Mouse (Mus musculus) forebrain, embryonic 14.5 days (tissue): ENCODE results near the gene Alg9. TPM values are rescaled to one million over a fixed set of nuclear protein-coding genes. Genes with fewer than 3 reads are reported as not detected.
"Not testable (repeated sequence)": the region's sequence is repeated elsewhere in the genome, so short reads cannot be mapped to it uniquely, and the experiment has no call there.

Source experiments
- ATAC-seq: fragments of 200-750 bp; cut with Nextera tagmentation; 2 replicates; pipeline ENCODE4 v1.8.0; 2017; ENCODE audit warnings: mild to moderate bottlenecking, moderate library complexity
- DNase-seq: peaks from one replicate; pipeline ENCODE4 v3.0.0-alpha.2; 2015; ENCODE audit warnings: low spot score
- H3K27ac ChIP-seq: fragments of 300-500 bp; sonication (generic); 2 replicates; pipeline ENCODE4 v1.5.1; 2014; ENCODE audit warnings: low read depth, mild to moderate bottlenecking, control low read depth, low read length, moderate library complexity
- H3K27me3 ChIP-seq: fragments of 300-500 bp; sonication (generic); replicated peaks from 2 replicates; pipeline ENCODE4 v1.6.1; 2014; ENCODE audit warnings: low read length, control low read depth, mixed read lengths; ENCODE audit not compliant: control insufficient read depth, insufficient read depth
- H3K36me3 ChIP-seq: fragments of 300-500 bp; sonication (generic); 2 replicates; pipeline ENCODE4 v1.6.1; 2014; ENCODE audit warnings: low read length, control low read depth; ENCODE audit not compliant: control insufficient read depth, insufficient read depth
- H3K4me1 ChIP-seq: fragments of 300-500 bp; sonication (generic); 2 replicates; pipeline ENCODE4 v1.6.1; 2014; ENCODE audit warnings: antibody characterized with exemption, low read length, control low read depth; ENCODE audit not compliant: control insufficient read depth, insufficient read depth
- H3K4me2 ChIP-seq: fragments of 300-500 bp; sonication (generic); 2 replicates; pipeline ENCODE4 v1.6.1; 2014; ENCODE audit warnings: mild to moderate bottlenecking, control low read depth, low read length
- H3K4me3 ChIP-seq: fragments of 300-500 bp; sonication (generic); 2 replicates; pipeline ENCODE4 v1.5.1; 2014; ENCODE audit warnings: low read depth, low read length, control low read depth
- H3K9ac ChIP-seq: fragments of 300-500 bp; sonication (generic); 2 replicates; pipeline ENCODE4 v1.6.1; 2014; ENCODE audit warnings: mild to moderate bottlenecking, low read length, control low read depth, moderate library complexity
- H3K9me3 ChIP-seq: fragments of 300-500 bp; sonication (generic); replicated peaks from 2 replicates; pipeline ENCODE4 v1.6.1; 2016; ENCODE audit warnings: low read length, control low read depth, mixed read lengths; ENCODE audit not compliant: control insufficient read depth
- WGBS: fragments of 180-500 bp; shearing (Covaris S2); extraction: QIAGEN DNeasy Blood & Tissue Kit; methylation state at CpG from one replicate; pipeline ENCODE4 v1.1.7; 2014; 5-methylcytosine and 5-hydroxymethylcytosine counted together
- polyA plus RNA-seq: library from polyadenylated mRNA; unstranded; fragments of >200 nt; fragmentation: Nextera tagmentation; extraction: Ambion mirVana; gene quantifications from 2 replicates; pipeline ENCODE4 v1.2.1, GENCODE M21; 2014

Alg9 gene
- polyA plus RNA-seq, 1 experiment from 2014 or later = 49.2 TPM

DNA sequence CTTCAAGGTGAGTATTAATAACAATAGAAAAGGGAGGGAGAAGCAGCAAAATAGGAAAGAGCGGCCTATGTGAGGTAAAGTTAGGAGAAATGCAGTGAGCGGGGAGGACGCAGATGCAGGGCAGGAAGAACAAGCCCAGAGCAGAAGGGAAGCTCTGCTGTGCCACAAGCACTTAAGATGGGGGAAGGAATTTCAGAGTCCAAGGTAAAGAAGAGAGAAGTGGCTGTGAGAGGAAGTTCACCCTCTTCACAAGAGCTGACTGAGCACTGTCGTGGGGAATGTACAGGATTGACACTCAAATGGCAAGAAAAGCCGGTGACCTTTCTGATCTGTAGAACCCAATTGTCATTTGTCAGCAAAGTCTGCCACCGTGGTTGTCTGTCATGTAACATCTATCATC lies 43.2 kb downstream of the Alg9 start:
- WGBS = 92% methylated on average over 6 of the region's 6 CpGs
- H3K9ac ChIP-seq = no peak overlapping the region
- H3K36me3 ChIP-seq = peaks cover 46% of the 10 kb centered on the region

DNA sequence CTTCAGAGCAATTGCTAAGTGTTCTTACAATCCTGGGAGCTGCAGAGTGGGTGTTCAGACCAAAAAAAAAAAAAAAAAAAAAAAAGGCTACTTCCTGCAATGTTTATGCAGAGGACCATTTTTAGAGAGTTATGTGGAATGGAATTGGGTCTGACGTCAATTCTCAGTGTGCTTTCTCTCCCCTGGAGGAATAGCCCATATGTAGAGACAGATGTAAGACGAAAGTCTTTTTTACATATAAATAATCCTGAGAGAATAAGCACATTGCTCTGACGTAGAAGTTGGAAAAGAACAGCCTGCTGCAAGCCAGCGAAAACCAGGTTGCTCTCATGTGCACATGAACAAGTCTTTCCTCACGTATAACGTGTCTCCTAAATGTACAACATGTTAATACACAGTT lies 44.9 kb downstream of the Alg9 start:
- H3K27me3 ChIP-seq = no peaks in the 10 kb centered on the region
- H3K9ac ChIP-seq = no peak overlapping the region
- H3K9me3 ChIP-seq = no peaks in the 10 kb centered on the region
- H3K36me3 ChIP-seq = peaks cover 49% of the 10 kb centered on the region
- ATAC-seq (no peak), DNase-seq (no peak)
- no peaks in the 10 kb centered on the region for H3K4me1 ChIP-seq
- no peak overlapping the region for H3K4me3 ChIP-seq
- no peak overlapping the region for H3K4me2 ChIP-seq
- 89% methylated on average over 6 of the region's 6 CpGs for WGBS
- H3K27ac ChIP-seq = no peak overlapping the region

More for the DNA sequence above, 43.2 kb downstream of the Alg9 start:
- no peak overlapping the region for H3K27ac ChIP-seq
- ATAC-seq (no peak), DNase-seq (no peak)
- no peaks in the 10 kb centered on the region for H3K9me3 ChIP-seq
- H3K4me1 ChIP-seq = no peaks in the 10 kb centered on the region
- no peak overlapping the region for H3K4me3 ChIP-seq
- no peaks in the 10 kb centered on the region for H3K27me3 ChIP-seq
- H3K4me2 ChIP-seq = no peak overlapping the region

DNA sequence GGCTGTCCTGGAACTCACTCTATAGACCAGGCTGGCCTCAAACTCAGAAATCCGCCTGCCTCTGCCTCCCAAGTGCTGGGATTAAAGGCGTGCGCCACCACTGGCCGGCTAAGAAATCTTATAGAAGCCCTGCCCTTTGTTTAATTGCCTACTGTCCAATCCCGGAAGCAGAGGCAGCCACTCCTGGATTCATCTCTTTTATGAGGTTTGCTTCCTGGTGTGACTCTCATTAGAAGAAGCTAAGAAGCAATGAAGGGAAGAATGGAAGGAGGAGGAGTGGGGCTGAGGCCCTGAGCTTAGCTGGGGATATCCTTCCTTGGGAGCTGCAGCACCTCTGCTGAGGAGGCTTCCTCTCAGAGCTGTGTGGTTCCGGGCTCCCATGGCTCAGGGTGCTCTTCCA lies 46.8 kb downstream of the Alg9 start:
- H3K9me3 ChIP-seq = no peaks in the 10 kb centered on the region
- no peak overlapping the region for H3K27ac ChIP-seq
- no peaks in the 10 kb centered on the region for H3K4me1 ChIP-seq
- no peak for ATAC-seq
- no peak overlapping the region for H3K4me2 ChIP-seq
- DNase-seq = no peak
- no peak overlapping the region for H3K9ac ChIP-seq
- 86% methylated on average over 6 of the region's 6 CpGs for WGBS
- H3K4me3 ChIP-seq = no peak overlapping the region
- peaks cover 50% of the 10 kb centered on the region for H3K36me3 ChIP-seq
- H3K27me3 ChIP-seq = no peaks in the 10 kb centered on the region

DNA sequence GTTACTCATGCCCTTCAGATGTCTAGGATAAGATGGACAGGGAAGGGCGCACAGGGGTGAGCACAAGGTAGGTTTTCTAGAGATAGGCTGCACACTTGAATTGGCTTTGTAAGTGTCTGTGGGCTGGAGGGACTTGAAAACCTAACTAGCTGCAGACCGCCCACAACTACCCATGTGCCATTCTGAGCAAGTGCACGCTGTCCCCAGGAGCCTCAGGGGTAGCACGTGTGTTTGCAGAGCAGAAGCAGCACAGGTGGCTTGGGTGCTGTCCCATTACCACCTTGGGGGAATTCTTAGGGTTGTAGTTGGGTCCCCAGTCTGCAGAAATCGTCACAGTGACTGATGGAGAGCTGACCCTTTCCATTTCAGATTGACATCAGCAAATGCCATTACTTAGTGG lies 47.4 kb downstream of the Alg9 start:
- no peak overlapping the region for H3K9ac ChIP-seq
- no peak for ATAC-seq

DNA sequence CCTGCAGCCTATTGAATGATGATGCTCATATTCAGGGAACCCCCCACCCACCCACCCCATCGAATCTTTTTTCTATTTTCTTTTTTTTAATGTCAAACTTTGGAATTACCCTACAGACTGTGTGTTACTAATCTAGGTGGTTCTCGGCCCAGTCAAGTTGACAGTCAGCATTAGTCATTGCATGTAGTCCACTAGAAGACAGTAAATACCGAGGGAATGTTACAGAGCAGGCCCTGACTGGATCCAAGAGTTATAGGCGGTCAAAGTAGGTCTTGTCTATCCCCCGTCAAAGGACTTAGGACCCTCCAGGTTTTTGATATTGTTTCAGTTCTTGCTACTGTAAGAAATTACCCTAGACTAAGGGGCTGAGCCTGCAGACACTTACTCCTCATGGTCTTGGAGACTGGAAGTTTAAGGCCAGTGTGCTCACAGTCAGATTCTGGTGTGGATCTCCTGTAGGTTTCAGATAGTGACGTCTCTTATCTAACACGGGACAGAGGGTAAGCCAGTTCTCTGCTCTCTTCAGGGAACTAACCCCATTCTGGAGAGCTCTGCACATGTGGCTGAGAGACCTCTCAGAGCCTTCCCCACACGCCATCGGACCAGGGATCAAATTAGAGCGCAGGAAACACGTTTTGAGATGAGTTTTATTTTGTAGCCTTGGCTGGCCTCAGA lies 49.1 kb downstream of the Alg9 start:
- no peaks in the 10 kb centered on the region for H3K9me3 ChIP-seq
- no peak overlapping the region for H3K9ac ChIP-seq
- 92% methylated on average over 11 of the region's 11 CpGs for WGBS
- H3K27me3 ChIP-seq = no peaks in the 10 kb centered on the region
- DNase-seq (no peak), ATAC-seq (no peak)
- no peak overlapping the region for H3K4me3 ChIP-seq
- H3K27ac ChIP-seq = no peak overlapping the region
- no peak overlapping the region for H3K4me2 ChIP-seq
- peaks cover 37% of the 10 kb centered on the region for H3K36me3 ChIP-seq
- H3K4me1 ChIP-seq = no peaks in the 10 kb centered on the region

More for the DNA sequence above, 47.4 kb downstream of the Alg9 start:
- H3K36me3 ChIP-seq = peaks cover 44% of the 10 kb centered on the region
- H3K27me3 ChIP-seq = no peaks in the 10 kb centered on the region
- WGBS = 92% methylated on average over 5 of the region's 5 CpGs
- H3K4me1 ChIP-seq = no peaks in the 10 kb centered on the region
- no peak overlapping the region for H3K4me2 ChIP-seq
- DNase-seq = no peak
- no peak overlapping the region for H3K27ac ChIP-seq
- no peaks in the 10 kb centered on the region for H3K9me3 ChIP-seq
- H3K4me3 ChIP-seq = no peak overlapping the region

DNA sequence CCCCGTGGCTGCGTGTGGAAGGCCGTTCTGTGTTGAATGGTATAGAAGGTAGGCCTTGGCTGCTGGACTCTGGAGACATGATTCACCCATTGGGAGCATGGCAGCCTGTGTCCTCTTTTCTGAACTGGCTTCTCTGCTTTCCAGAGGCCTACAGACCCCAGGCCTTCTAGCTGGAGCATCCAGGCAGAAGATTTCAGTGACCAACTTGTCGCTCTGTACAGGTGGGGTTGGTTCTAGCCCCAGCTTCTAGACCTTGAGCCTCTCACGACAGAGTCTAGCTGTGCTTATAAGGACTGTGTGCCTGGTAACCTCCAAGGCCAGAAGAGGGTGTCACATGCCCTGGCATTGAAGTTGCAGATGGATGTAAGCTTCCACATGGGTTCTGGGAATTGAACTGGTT lies 56.7 kb downstream of the Alg9 start:
- 95% methylated on average over 5 of the region's 5 CpGs for WGBS
- Histone ChIP-seq H3K36me3 (peaks cover 7% of the 10 kb centered on the region; the same call in 1 of the 2 replicates), H3K9ac (no peak overlapping the region), H3K27ac (no peak overlapping the region), H3K4me3 (no peak overlapping the region), H3K27me3 (no peaks in the 10 kb centered on the region), H3K9me3 (no peaks in the 10 kb centered on the region), H3K4me1 (no peaks in the 10 kb centered on the region), H3K4me2 (no peak overlapping the region)
- ATAC-seq (no peak), DNase-seq (no peak)

DNA sequence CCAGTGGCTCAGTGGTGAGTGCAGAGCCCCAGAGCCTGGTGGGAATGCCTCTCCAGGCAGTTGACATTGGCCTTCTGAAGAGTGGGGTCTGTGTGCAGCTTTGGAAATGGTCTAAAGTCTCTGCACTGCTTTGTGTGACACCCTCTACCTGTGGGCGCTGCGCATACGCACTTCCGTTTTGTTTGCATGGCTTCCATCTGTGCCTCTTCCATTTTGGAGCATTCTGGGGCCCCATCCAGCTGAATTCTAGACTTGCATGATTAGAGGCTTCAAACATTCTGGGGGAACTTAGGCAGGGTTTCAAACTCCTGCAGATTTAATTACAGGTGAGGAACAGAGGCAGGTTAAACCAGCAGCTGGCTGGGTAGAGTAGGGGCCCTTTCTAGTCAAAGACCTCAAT lies 57.3 kb downstream of the Alg9 start:
- Histone ChIP-seq H3K36me3 (peaks cover 7% of the 10 kb centered on the region; the same call in 1 of the 2 replicates), H3K9me3 (no peaks in the 10 kb centered on the region), H3K9ac (no peak overlapping the region), H3K4me3 (no peak overlapping the region), H3K4me2 (no peak overlapping the region), H3K4me1 (no peaks in the 10 kb centered on the region), H3K27ac (no peak overlapping the region), H3K27me3 (no peaks in the 10 kb centered on the region)
- no peak for ATAC-seq
- WGBS = 97% methylated on average over 4 of the region's 4 CpGs
- no peak for DNase-seq

DNA sequence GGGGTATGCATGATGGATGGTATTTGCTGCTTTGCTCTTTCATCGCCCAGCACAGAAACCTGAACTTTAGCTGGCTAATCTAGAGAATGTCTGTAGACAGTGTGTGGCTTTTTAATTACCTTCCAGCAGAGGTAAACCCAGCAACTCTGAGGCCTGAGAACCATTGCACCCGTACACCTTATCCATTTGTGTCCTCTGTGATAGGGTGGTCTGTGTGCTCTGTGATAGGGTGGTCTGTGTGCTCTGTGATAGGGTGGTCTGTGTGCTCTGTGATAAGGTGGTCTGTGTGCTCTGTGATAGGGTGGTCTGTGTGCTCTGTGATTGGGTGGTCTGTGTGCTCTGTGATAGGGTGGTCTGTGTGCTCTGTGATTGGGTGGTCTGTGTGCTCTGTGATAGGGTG lies 57.8 kb downstream of the Alg9 start:
- not testable (repeated sequence) for H3K27ac ChIP-seq, H3K4me3 ChIP-seq, H3K4me2 ChIP-seq, DNase-seq, H3K4me1 ChIP-seq, H3K9me3 ChIP-seq, ATAC-seq, H3K36me3 ChIP-seq, H3K27me3 ChIP-seq, H3K9ac ChIP-seq
- 88% methylated on average over 2 of the region's 2 CpGs for WGBS

DNA sequence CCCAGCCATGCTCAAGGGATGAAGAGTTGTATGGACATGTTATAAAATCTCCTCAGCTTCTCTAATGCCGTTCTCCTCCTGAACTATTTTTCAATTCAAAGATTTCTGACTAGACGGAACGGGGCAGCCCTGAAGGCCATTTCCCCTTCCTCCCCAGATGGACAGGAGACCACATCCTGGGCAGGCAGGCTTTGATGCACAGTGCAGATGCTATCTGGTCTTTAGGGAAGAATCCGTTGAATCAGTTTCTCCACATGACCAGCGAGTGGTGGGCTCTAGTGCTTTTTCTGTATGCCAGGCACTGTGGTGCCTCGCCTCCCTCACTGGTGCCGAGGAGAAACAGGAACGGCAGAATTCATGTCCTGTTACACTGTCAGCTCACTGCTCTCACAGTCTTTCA lies 59.0 kb downstream of the Alg9 start:
- no peak for DNase-seq
- H3K27me3 ChIP-seq = no peaks in the 10 kb centered on the region

More for the DNA sequence above, 59.0 kb downstream of the Alg9 start:
- WGBS = 86% methylated on average over 8 of the region's 8 CpGs
- no peak for ATAC-seq
- Histone ChIP-seq H3K4me2 (no peak overlapping the region), H3K4me3 (no peak overlapping the region), H3K36me3 (peaks cover 8% of the 10 kb centered on the region; the same call in 1 of the 2 replicates), H3K9me3 (no peaks in the 10 kb centered on the region), H3K9ac (no peak overlapping the region), H3K4me1 (no peaks in the 10 kb centered on the region), H3K27ac (no peak overlapping the region)
